Mouse (Mus musculus) stomach, embryonic 16.5 days (tissue): ENCODE results near the gene Lemd2. TPM values are rescaled to one million over a fixed set of nuclear protein-coding genes. Genes with fewer than 3 reads are reported as not detected.

Experiments
- ATAC-seq: fragments of 200-750 bp; cut with Nextera tagmentation; 2 replicates; pipeline ENCODE4 v1.8.0; 2017; ENCODE audit warnings: moderate number of reproducible peaks, moderate TSS enrichment; ENCODE audit not compliant: insufficient read depth, low FRiP score
- H3K27ac ChIP-seq: fragments of 300-500 bp; sonication (generic); 2 replicates; pipeline ENCODE4 v1.5.1; 2014; ENCODE audit warnings: low read length
- H3K27me3 ChIP-seq: fragments of 300-500 bp; sonication (generic); 2 replicates; pipeline ENCODE4 v1.6.1; 2014; ENCODE audit warnings: low read length, control low read depth, mixed read lengths; ENCODE audit not compliant: control insufficient read depth, insufficient read depth
- H3K36me3 ChIP-seq: fragments of 300-500 bp; sonication (generic); 2 replicates; pipeline ENCODE4 v1.6.1; 2014; ENCODE audit warnings: low read length; ENCODE audit not compliant: control insufficient read depth, insufficient read depth
- H3K4me1 ChIP-seq: fragments of 300-500 bp; sonication (generic); 2 replicates; pipeline ENCODE4 v1.6.1; 2014; ENCODE audit warnings: low read length, control low read depth, mixed read lengths; ENCODE audit not compliant: control insufficient read depth, insufficient read depth
- H3K4me2 ChIP-seq: fragments of 300-500 bp; sonication (generic); 2 replicates; pipeline ENCODE4 v1.6.1; 2014; ENCODE audit warnings: low read depth, low read length, mixed read lengths
- H3K4me3 ChIP-seq: fragments of 300-500 bp; sonication (generic); replicated peaks from 2 replicates; pipeline ENCODE4 v1.5.1; 2014; ENCODE audit warnings: mild to moderate bottlenecking, low read length
- H3K9ac ChIP-seq: fragments of 300-500 bp; sonication (generic); 2 replicates; pipeline ENCODE4 v1.6.1; 2014; ENCODE audit warnings: low read length
- H3K9me3 ChIP-seq: fragments of 300-500 bp; sonication (generic); replicated peaks from 2 replicates; pipeline ENCODE4 v1.6.1; 2016; ENCODE audit warnings: low read length, control low read depth; ENCODE audit not compliant: control insufficient read depth
- WGBS: fragments of 180-500 bp; shearing (Covaris S2); extraction: QIAGEN DNeasy Blood & Tissue Kit; methylation state at CpG from one replicate; pipeline ENCODE4 v1.1.7; 2014; 5-methylcytosine and 5-hydroxymethylcytosine counted together
- polyA plus RNA-seq: library from polyadenylated mRNA; unstranded; fragments of >200 nt; fragmentation: Nextera tagmentation; extraction: Ambion mirVana; gene quantifications from 2 replicates; pipeline ENCODE4 v1.2.1, GENCODE M21; 2015

The Lemd2 gene
- polyA plus RNA-seq, 1 experiment from 2014 or later, result 9.5 TPM

- no peaks in the 10 kb centered on the region; the same call in 1 of the 2 replicates for H3K27me3 ChIP-seq
- no peak overlapping the region for H3K4me3 ChIP-seq
- no peak overlapping the region for H3K4me2 ChIP-seq
- WGBS, result 29% methylated on average over 14 of the region's 14 CpGs
- H3K36me3 ChIP-seq, result no peaks in the 10 kb centered on the region
- ATAC-seq, result no peak
- no peak overlapping the region for H3K9ac ChIP-seq
- no peak overlapping the region for H3K27ac ChIP-seq
- H3K9me3 ChIP-seq, result no peaks in the 10 kb centered on the region
- no peaks in the 10 kb centered on the region for H3K4me1 ChIP-seq
Observed at GRCm38 (mm10) chr17:27229710-27230454, 25.6 kb upstream of the Lemd2 start.

GRCm38 (mm10) chr17:27228216-27228915 lies 24.1 kb upstream of the Lemd2 start:
- Histone ChIP-seq H3K27ac (no peak overlapping the region), H3K9ac (no peak overlapping the region), H3K27me3 (no peaks in the 10 kb centered on the region), H3K4me1 (no peaks in the 10 kb centered on the region), H3K4me3 (no peak overlapping the region), H3K9me3 (no peaks in the 10 kb centered on the region), H3K36me3 (no peaks in the 10 kb centered on the region), H3K4me2 (no peak overlapping the region)
- ATAC-seq, result no peak
- WGBS, result 23% methylated on average over 11 of the region's 11 CpGs

- no peak overlapping the region for H3K4me2 ChIP-seq
- no peak overlapping the region for H3K27ac ChIP-seq
- H3K4me3 ChIP-seq, result no peak overlapping the region
- 63% methylated on average over 7 of the region's 7 CpGs for WGBS
- H3K27me3 ChIP-seq, result no peaks in the 10 kb centered on the region
- H3K4me1 ChIP-seq, result no peaks in the 10 kb centered on the region
- ATAC-seq, result no peak
- no peak overlapping the region for H3K9ac ChIP-seq
- H3K36me3 ChIP-seq, result no peaks in the 10 kb centered on the region
- H3K9me3 ChIP-seq, result no peaks in the 10 kb centered on the region
Observed at GRCm38 (mm10) chr17:27227258-27227657, 23.0 kb upstream of the Lemd2 start.

GRCm38 (mm10) chr17:27226701-27227100 lies 22.4 kb upstream of the Lemd2 start:
- no peaks in the 10 kb centered on the region for H3K4me1 ChIP-seq
- 35% methylated on average over 3 of the region's 3 CpGs for WGBS
- no peaks in the 10 kb centered on the region for H3K9me3 ChIP-seq
- no peak overlapping the region for H3K27ac ChIP-seq
- no peak overlapping the region for H3K4me3 ChIP-seq
- no peak for ATAC-seq
- H3K36me3 ChIP-seq, result no peaks in the 10 kb centered on the region
- no peak overlapping the region for H3K9ac ChIP-seq
- no peaks in the 10 kb centered on the region for H3K27me3 ChIP-seq
- no peak overlapping the region for H3K4me2 ChIP-seq

- no peak overlapping the region for H3K4me2 ChIP-seq
- H3K27me3 ChIP-seq, result no peaks in the 10 kb centered on the region
- ATAC-seq, result no peak
- H3K9me3 ChIP-seq, result no peaks in the 10 kb centered on the region
- H3K4me1 ChIP-seq, result no peaks in the 10 kb centered on the region
- H3K27ac ChIP-seq, result no peak overlapping the region
- no peaks in the 10 kb centered on the region for H3K36me3 ChIP-seq
- 65% methylated on average over 10 of the region's 10 CpGs for WGBS
- H3K4me3 ChIP-seq, result no peak overlapping the region
- no peak overlapping the region for H3K9ac ChIP-seq
Observed at GRCm38 (mm10) chr17:27225801-27226200, 21.5 kb upstream of the Lemd2 start.

GRCm38 (mm10) chr17:27223821-27224220 lies 19.6 kb upstream of the Lemd2 start:
- no peak overlapping the region for H3K4me3 ChIP-seq
- ATAC-seq, result no peak
- no peaks in the 10 kb centered on the region for H3K36me3 ChIP-seq
- no peak overlapping the region for H3K27ac ChIP-seq
- no peak overlapping the region for H3K4me2 ChIP-seq
- H3K9me3 ChIP-seq, result no peaks in the 10 kb centered on the region
- WGBS, result 88% methylated on average over 6 of the region's 6 CpGs
- no peaks in the 10 kb centered on the region for H3K27me3 ChIP-seq
- no peak overlapping the region for H3K9ac ChIP-seq
- no peaks in the 10 kb centered on the region for H3K4me1 ChIP-seq

GRCm38 (mm10) chr17:27221562-27221961 lies 17.3 kb upstream of the Lemd2 start:
- Histone ChIP-seq H3K4me1 (no peaks in the 10 kb centered on the region), H3K27me3 (no peaks in the 10 kb centered on the region), H3K9me3 (no peaks in the 10 kb centered on the region), H3K4me2 (no peak overlapping the region), H3K9ac (no peak overlapping the region), H3K4me3 (no peak overlapping the region), H3K27ac (no peak overlapping the region), H3K36me3 (no peaks in the 10 kb centered on the region)
- 82% methylated on average over 16 of the region's 16 CpGs for WGBS
- no peak for ATAC-seq

- no peak for ATAC-seq
- Histone ChIP-seq H3K4me2 (no peak overlapping the region), H3K4me3 (no peak overlapping the region), H3K27me3 (no peaks in the 10 kb centered on the region), H3K36me3 (no peaks in the 10 kb centered on the region), H3K9me3 (no peaks in the 10 kb centered on the region), H3K27ac (no peak overlapping the region), H3K4me1 (no peaks in the 10 kb centered on the region), H3K9ac (no peak overlapping the region)
- 65% methylated on average over 6 of the region's 6 CpGs for WGBS
Observed at GRCm38 (mm10) chr17:27218916-27219315, 14.6 kb upstream of the Lemd2 start.

GRCm38 (mm10) chr17:27218364-27218763 lies 14.1 kb upstream of the Lemd2 start:
- Histone ChIP-seq H3K27me3 (no peaks in the 10 kb centered on the region), H3K4me2 (no peak overlapping the region), H3K27ac (no peak overlapping the region), H3K36me3 (no peaks in the 10 kb centered on the region), H3K9ac (no peak overlapping the region), H3K4me3 (no peak overlapping the region), H3K9me3 (no peaks in the 10 kb centered on the region), H3K4me1 (no peaks in the 10 kb centered on the region)
- 70% methylated on average over 4 of the region's 8 CpGs for WGBS
- no peak for ATAC-seq
